30 mouse cellular contexts compared by ENCODE assay signal in the genomic region with DNA sequence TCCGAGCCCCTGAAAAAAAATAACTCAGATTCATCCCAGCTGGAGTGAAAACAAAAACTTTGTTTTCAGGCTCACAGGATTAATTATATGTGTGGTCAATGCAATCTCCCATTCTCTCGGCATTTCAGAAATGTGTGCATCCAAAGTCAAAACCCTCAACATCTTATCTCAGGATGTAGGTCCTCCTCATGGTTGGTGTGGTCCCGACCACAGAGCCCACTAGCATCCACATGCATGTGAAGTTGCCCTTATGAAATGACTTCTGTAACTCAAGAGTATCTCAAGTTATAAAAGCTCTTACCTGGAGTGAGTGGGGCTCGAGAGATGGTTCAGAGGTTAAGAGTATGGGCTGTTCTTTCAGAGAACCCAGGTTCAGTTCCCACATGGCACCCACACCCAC.
A peak's percentile ranks its signal among the peaks of the same experiment; 100 is the strongest.
DNase-seq lines count a peak whose midpoint lies in the region; ATAC-seq and TF ChIP-seq lines count a peak whose summit lies in the region.
"Had no signal": no experiment of that assay in that cellular context is flagged by ENCODE, and none has a peak within 500 bp of the region (broad histone marks: within the 10 kb centered on the region; RNA-seq: fewer than 3 reads in every experiment).

No protein-coding gene starts in this region.

- H3K27me3 ChIP-seq in hindbrain, embryonic 11.5 days (ENCODE audit: control insufficient read depth, insufficient read depth, low read length), result no peaks in the 10 kb centered on the region
- no peaks in the 10 kb centered on the region for H3K27me3 ChIP-seq in hindbrain, postnatal 0 days (ENCODE audit: insufficient read depth, low read length)
- H3K27me3 ChIP-seq in midbrain, embryonic 14.5 days (ENCODE audit: control insufficient read depth, insufficient read depth, low read length), result no peaks in the 10 kb centered on the region
- no peaks in the 10 kb centered on the region for H3K27me3 ChIP-seq in heart, embryonic 11.5 days (ENCODE audit: control insufficient read depth, insufficient read depth, low read length)
- H3K27me3 ChIP-seq: embryonic facial prominence, embryonic 13.5 days; hindbrain, embryonic 15.5 days; intestine, embryonic 15.5 days; limb, embryonic 12.5 days; liver, embryonic 15.5 days; stomach, embryonic 15.5 days had no signal

- ATAC-seq in hindbrain, embryonic 11.5 days (ENCODE audit: low FRiP score), result no peak
- no peak for ATAC-seq in hindbrain, postnatal 0 days
- ATAC-seq in common myeloid progenitor, adult 5-6 weeks (replicated peaks; ENCODE audit: low read depth, poor library complexity, severe bottlenecking), result peak; percentile 84
- ATAC-seq in megakaryocyte progenitor cell, adult 5-6 weeks (replicated peaks; ENCODE audit: poor library complexity), result peak; percentile 45
- ATAC-seq in midbrain, embryonic 14.5 days (ENCODE audit: low FRiP score, low TSS enrichment), result no peak
- ATAC-seq in heart, embryonic 11.5 days (replicated peaks; ENCODE audit: insufficient number of reproducible peaks, low FRiP score, low TSS enrichment), result no peak
- ATAC-seq: activated CD4-positive, CD25-positive, alpha-beta regulatory T cell, adult 4 months; intestine, embryonic 15.5 days had no signal

- whole genome bisulfite sequencing in hindbrain, embryonic 11.5 days, result 85% methylated on average over 4 of the region's 4 CpGs
- 91% methylated on average over 4 of the region's 4 CpGs for WGBS in hindbrain, postnatal 0 days
- 90% methylated on average over 4 of the region's 4 CpGs for WGBS in midbrain, embryonic 14.5 days
- 81% methylated on average over 4 of the region's 4 CpGs for WGBS in heart, embryonic 11.5 days (ENCODE audit: insufficient replicate concordance)

- H3K4me1 ChIP-seq in hindbrain, embryonic 11.5 days (replicated peaks; ENCODE audit: control insufficient read depth, insufficient read depth, low read length), result peaks cover 2% of the 10 kb centered on the region; the same call in 1 of the 2 replicates
- no peaks in the 10 kb centered on the region; the same call in 1 of the 2 replicates for H3K4me1 ChIP-seq in hindbrain, postnatal 0 days (ENCODE audit: insufficient read depth, low read length)
- H3K4me1 ChIP-seq in midbrain, embryonic 14.5 days (ENCODE audit: control insufficient read depth, insufficient read depth, low read length), result peaks cover 58% of the 10 kb centered on the region
- H3K4me1 ChIP-seq in heart, embryonic 11.5 days (ENCODE audit: control insufficient read depth, insufficient read depth, low read length), result no peaks in the 10 kb centered on the region
- H3K4me1 ChIP-seq: heart, embryonic 12.5 days; intestine, embryonic 15.5 days; liver, embryonic 15.5 days; stomach, embryonic 15.5 days had no signal

- peak overlapping the region; percentile 68; the same call in 1 of the 2 replicates for H3K27ac ChIP-seq in hindbrain, embryonic 11.5 days (ENCODE audit: low read depth, low read length)
- no peak overlapping the region for H3K27ac ChIP-seq in hindbrain, postnatal 0 days
- peak overlapping the region; percentile 84 for H3K27ac ChIP-seq in midbrain, embryonic 14.5 days (replicated peaks; ENCODE audit: low read depth, low read length)
- no peak overlapping the region for H3K27ac ChIP-seq in heart, embryonic 11.5 days (ENCODE audit: low read depth, low read length)
- H3K27ac ChIP-seq: embryonic facial prominence, embryonic 13.5 days; gastrocnemius, adult 2 months; intestine, embryonic 15.5 days; kidney, postnatal 0 days; limb, embryonic 12.5 days; liver, embryonic 15.5 days; stomach, embryonic 15.5 days had no signal

- DNase-seq in hindbrain, embryonic 11.5 days (ENCODE audit: low spot score), result no peak
- DNase-seq in hindbrain, postnatal 0 days (ENCODE audit: low spot score), result no peak
- DNase-seq in midbrain, embryonic 14.5 days, result no peak
- no peak for DNase-seq in layer of hippocampus, adult 9-10 months (ENCODE audit: low spot score)
- no peak for DNase-seq in heart, postnatal 14 days
- DNase-seq: adrenal gland, adult 2 months; B cell, adult 2 months; cerebellum, adult 9-10 months; cerebellum, postnatal 36 days; embryo, embryonic 11 days; gastrocnemius, adult 2 months; gastrocnemius, postnatal 36 days; heart, adult 18-20 months; kidney, adult 8-10 months; kidney, postnatal 4 days; lung, embryonic 14.5 days; lung, postnatal 14 days; right cerebral cortex, postnatal 25 days had no signal

- no peak for TF ChIP-seq CTCF in hindbrain, postnatal 0 days (IDR thresholded peaks at IDR 0.05; ENCODE audit: low read depth)

- no peak overlapping the region for H3K4me2 ChIP-seq in hindbrain, embryonic 11.5 days (replicated peaks; ENCODE audit: low read depth, low read length)
- no peak overlapping the region for H3K4me2 ChIP-seq in hindbrain, postnatal 0 days (ENCODE audit: low read depth, low read length)
- no peak overlapping the region for H3K4me2 ChIP-seq in midbrain, embryonic 14.5 days (ENCODE audit: low read length)
- no peak overlapping the region for H3K4me2 ChIP-seq in heart, embryonic 11.5 days
- H3K4me2 ChIP-seq: embryonic facial prominence, embryonic 13.5 days; heart, embryonic 12.5 days; hindbrain, embryonic 15.5 days; intestine, embryonic 15.5 days; limb, embryonic 12.5 days; liver, embryonic 15.5 days; lung, embryonic 14.5 days; stomach, embryonic 15.5 days had no signal

- no peak overlapping the region for H3K4me3 ChIP-seq in hindbrain, embryonic 11.5 days (ENCODE audit: low read depth, low read length)
- no peak overlapping the region for H3K4me3 ChIP-seq in hindbrain, postnatal 0 days (ENCODE audit: low read length)
- no peak overlapping the region for H3K4me3 ChIP-seq in midbrain, embryonic 14.5 days (replicated peaks; ENCODE audit: low read depth, low read length)
- H3K4me3 ChIP-seq in heart, embryonic 11.5 days (ENCODE audit: low read depth, low read length), result no peak overlapping the region
- H3K4me3 ChIP-seq: embryonic facial prominence, embryonic 13.5 days; gastrocnemius, adult 2 months; heart, embryonic 12.5 days; hindbrain, embryonic 15.5 days; intestine, embryonic 15.5 days; limb, embryonic 12.5 days; liver, embryonic 15.5 days; stomach, embryonic 15.5 days had no signal

- intact Hi-C loops in heart, postnatal 14 days (cut with DNase I), result no loop called here

- H3K36me3 ChIP-seq in hindbrain, embryonic 11.5 days (ENCODE audit: control insufficient read depth, insufficient read depth, low read length), result peaks cover 10% of the 10 kb centered on the region; the same call in 1 of the 2 replicates
- H3K36me3 ChIP-seq in hindbrain, postnatal 0 days (ENCODE audit: insufficient read depth, low read length), result no peaks in the 10 kb centered on the region
- peaks cover 63% of the 10 kb centered on the region for H3K36me3 ChIP-seq in midbrain, embryonic 14.5 days (ENCODE audit: control insufficient read depth, insufficient read depth, low read length)
- H3K36me3 ChIP-seq in heart, embryonic 11.5 days (ENCODE audit: control insufficient read depth, insufficient read depth, low read length), result no peaks in the 10 kb centered on the region
- H3K36me3 ChIP-seq: embryonic facial prominence, embryonic 13.5 days; heart, embryonic 12.5 days; hindbrain, embryonic 15.5 days; intestine, embryonic 15.5 days; limb, embryonic 12.5 days; liver, embryonic 15.5 days; stomach, embryonic 15.5 days had no signal

- H3K9me3 ChIP-seq in hindbrain, embryonic 11.5 days (ENCODE audit: control insufficient read depth, low read length), result no peaks in the 10 kb centered on the region
- no peaks in the 10 kb centered on the region for H3K9me3 ChIP-seq in hindbrain, postnatal 0 days (ENCODE audit: low read length)
- H3K9me3 ChIP-seq in midbrain, embryonic 14.5 days (ENCODE audit: control insufficient read depth, low read length), result no peaks in the 10 kb centered on the region
- H3K9me3 ChIP-seq in heart, embryonic 11.5 days (replicated peaks; ENCODE audit: control insufficient read depth, low read length), result no peaks in the 10 kb centered on the region
- H3K9me3 ChIP-seq: embryonic facial prominence, embryonic 13.5 days; heart, embryonic 12.5 days; hindbrain, embryonic 15.5 days; intestine, embryonic 15.5 days; limb, embryonic 12.5 days; liver, embryonic 15.5 days; stomach, embryonic 15.5 days had no signal

- no peak overlapping the region for H3K9ac ChIP-seq in hindbrain, embryonic 11.5 days (ENCODE audit: low read depth, low read length)
- H3K9ac ChIP-seq in hindbrain, postnatal 0 days (replicated peaks; ENCODE audit: low read length), result no peak overlapping the region
- no peak overlapping the region for H3K9ac ChIP-seq in midbrain, embryonic 14.5 days (replicated peaks; ENCODE audit: low read length)
- no peak overlapping the region for H3K9ac ChIP-seq in heart, embryonic 11.5 days (ENCODE audit: low read depth, low read length)
- H3K9ac ChIP-seq: embryonic facial prominence, embryonic 13.5 days; heart, embryonic 12.5 days; hindbrain, embryonic 15.5 days; intestine, embryonic 15.5 days; limb, embryonic 12.5 days; liver, embryonic 15.5 days; lung, embryonic 14.5 days; stomach, embryonic 15.5 days had no signal

Comparison
In these comparisons a context has a peak if more than half of its experiments do, and no peak if none do; other contexts are left out.
1. H3K27ac ChIP-seq: peak in hindbrain, embryonic 11.5 days (single experiment) and midbrain, embryonic 14.5 days (single experiment); none in hindbrain, postnatal 0 days (single experiment) and heart, embryonic 11.5 days (single experiment).
2. ATAC-seq: peak in common myeloid progenitor, adult 5-6 weeks (single experiment) and megakaryocyte progenitor cell, adult 5-6 weeks (single experiment); none in hindbrain, embryonic 11.5 days (single experiment), hindbrain, postnatal 0 days (single experiment), midbrain, embryonic 14.5 days (single experiment) and heart, embryonic 11.5 days (single experiment).